ENCODE assay signal across 15 mouse cellular contexts in the genomic region with DNA sequence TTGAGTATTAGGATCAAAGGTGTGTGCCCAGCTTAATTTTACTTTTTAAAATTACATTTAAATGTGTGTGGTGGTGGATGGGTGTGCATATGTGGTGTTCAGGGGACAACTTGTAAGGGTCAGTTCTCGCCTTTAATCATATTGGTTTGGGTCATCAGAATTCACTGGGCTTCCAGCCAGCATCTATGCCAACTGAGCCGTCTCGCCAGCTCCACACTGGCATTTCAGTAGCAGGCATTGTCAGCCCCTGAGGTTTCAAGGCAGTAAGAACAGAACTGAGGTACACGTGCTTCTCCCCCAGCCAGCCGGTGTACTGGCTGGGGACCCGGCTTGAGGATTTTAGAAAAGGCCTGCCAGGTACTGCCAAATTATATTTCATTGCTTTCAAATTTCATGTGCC.
"Had no signal": no experiment of that assay in that cellular context is flagged by ENCODE, and none has a peak within 500 bp of the region (broad histone marks: within the 10 kb centered on the region; RNA-seq: fewer than 3 reads in every experiment).

No protein-coding gene starts in this region.

- H3K4me2 ChIP-seq: limb, embryonic 15.5 days; liver, embryonic 12.5 days; lung, embryonic 14.5 days; midbrain, embryonic 11.5 days; midbrain, embryonic 15.5 days; neural tube, embryonic 12.5 days; stomach, embryonic 15.5 days had no signal

- H3K27ac ChIP-seq: left cerebral cortex, adult 2 months; limb, embryonic 15.5 days; liver, embryonic 12.5 days; macrophage; midbrain, embryonic 15.5 days; neural tube, embryonic 12.5 days; stomach, embryonic 15.5 days had no signal

- H3K4me3 ChIP-seq: left cerebral cortex, adult 2 months; limb, embryonic 15.5 days; liver, embryonic 12.5 days; megakaryocyte, embryonic 14.5 days; midbrain, embryonic 15.5 days; neural tube, embryonic 12.5 days; stomach, embryonic 15.5 days had no signal

- H3K4me1 ChIP-seq: limb, embryonic 15.5 days; liver, embryonic 12.5 days; midbrain, embryonic 15.5 days; neural tube, embryonic 12.5 days; stomach, embryonic 15.5 days had no signal

- ATAC-seq: liver, embryonic 12.5 days; midbrain, embryonic 15.5 days had no signal

- H3K36me3 ChIP-seq: limb, embryonic 15.5 days; liver, embryonic 12.5 days; neural tube, embryonic 12.5 days; stomach, embryonic 15.5 days had no signal

- DNase-seq: kidney, postnatal 10 days; lung, embryonic 14.5 days; lung, postnatal 10 days; retina, postnatal 1 day; right cerebral cortex, postnatal 14 days; thymus, postnatal 4 days had no signal

- H3K27me3 ChIP-seq: limb, embryonic 15.5 days; liver, embryonic 12.5 days; midbrain, embryonic 15.5 days; neural tube, embryonic 12.5 days; stomach, embryonic 15.5 days had no signal

- H3K9ac ChIP-seq: limb, embryonic 15.5 days; liver, embryonic 12.5 days; lung, embryonic 14.5 days; midbrain, embryonic 15.5 days; neural tube, embryonic 12.5 days; stomach, embryonic 15.5 days had no signal

- H3K9me3 ChIP-seq: limb, embryonic 15.5 days; liver, embryonic 12.5 days; megakaryocyte, embryonic 14.5 days; midbrain, embryonic 15.5 days; neural tube, embryonic 12.5 days; stomach, embryonic 15.5 days had no signal
